Mouse (Mus musculus): ENCODE data around the gene Cemip.

DNA sequence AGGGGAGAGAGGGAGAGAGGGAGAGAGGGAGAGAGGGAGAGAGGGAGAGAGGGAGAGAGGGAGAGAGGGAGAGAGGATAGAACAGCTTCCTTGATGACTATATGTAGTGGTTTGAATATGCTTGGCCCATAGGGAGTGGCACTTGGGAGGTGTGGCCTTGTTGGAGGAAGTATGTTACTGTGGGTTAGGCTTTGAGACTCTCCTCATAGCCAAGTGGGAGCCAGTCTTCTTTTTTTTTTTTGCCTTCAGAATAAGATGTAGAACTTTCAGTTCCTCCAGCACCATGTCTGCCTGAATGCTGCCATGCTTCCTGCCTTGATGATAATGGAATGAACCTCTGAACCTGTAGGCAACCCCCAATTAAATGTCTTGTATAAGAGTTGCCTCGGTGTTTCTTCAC lies 16.3 kb upstream of the Cemip start:
- no peak for TF ChIP-seq CTCF (IDR thresholded peaks at IDR 0.05; ENCODE audit: borderline replicate concordance, extremely low read depth, insufficient read depth, insufficient read length)
- no peak for TF ChIP-seq POLR2A (IDR thresholded peaks at IDR 0.05; ENCODE audit: borderline replicate concordance, extremely low read depth, insufficient read depth, insufficient read length, poor library complexity, severe bottlenecking)
